Mouse (Mus musculus): ENCODE data around the gene Msrb3. TPM values are rescaled to one million over a fixed set of nuclear protein-coding genes. Genes with fewer than 3 reads are reported as not detected.

The Msrb3 gene
- polyA plus RNA-seq, 1 experiment from 2014 or later: 7.2 TPM

- H3K36me3 ChIP-seq: no peaks in the 10 kb centered on the region
- H3K27me3 ChIP-seq (ENCODE audit: low read depth, poor library complexity, severe bottlenecking): no peaks in the 10 kb centered on the region
- H3K27ac ChIP-seq: peak overlapping the region; percentile 94
- peak; percentile 84 for DNase-seq (ENCODE audit: low spot score)
- 6% methylated on average over 18 of the region's 18 CpGs for WGBS
- H3K4me3 ChIP-seq: peak overlapping the region; percentile 40
- no peaks in the 10 kb centered on the region for H3K9me3 ChIP-seq (replicated peaks)
- peaks cover 72% of the 10 kb centered on the region for H3K4me1 ChIP-seq
Measured at GRCm38 (mm10) chr10:120745138-120745856, 153.6 kb downstream of the Msrb3 start.

- no peaks in the 10 kb centered on the region for H3K27me3 ChIP-seq (ENCODE audit: low read depth, poor library complexity, severe bottlenecking)
- no peaks in the 10 kb centered on the region for H3K9me3 ChIP-seq (replicated peaks)
- WGBS: under 1% methylated on average over 15 of the region's 15 CpGs
- no peaks in the 10 kb centered on the region for H3K36me3 ChIP-seq
- peak overlapping the region; percentile 40 for H3K4me3 ChIP-seq
- DNase-seq (ENCODE audit: low spot score): peak; percentile 82
- peaks cover 68% of the 10 kb centered on the region for H3K4me1 ChIP-seq
- H3K27ac ChIP-seq: peak overlapping the region; percentile 94
Measured at GRCm38 (mm10) chr10:120744441-120745137, 154.3 kb downstream of the Msrb3 start.

- Histone ChIP-seq H3K27me3 (ENCODE audit: low read depth, poor library complexity, severe bottlenecking) (no peaks in the 10 kb centered on the region), H3K9me3 (replicated peaks) (no peaks in the 10 kb centered on the region), H3K36me3 (no peaks in the 10 kb centered on the region), H3K27ac (peak overlapping the region; percentile 79), H3K4me1 (peaks cover 23% of the 10 kb centered on the region), H3K4me3 (peak overlapping the region; percentile 36)
- 26% methylated on average over 14 of the region's 14 CpGs for WGBS
- DNase-seq (ENCODE audit: low spot score): peak; percentile 51
Measured at GRCm38 (mm10) chr10:120736508-120737069, 162.3 kb downstream of the Msrb3 start.

GRCm38 (mm10) chr10:120735722-120736507, 163.0 kb downstream of the Msrb3 start:
- Histone ChIP-seq H3K27me3 (ENCODE audit: low read depth, poor library complexity, severe bottlenecking) (no peaks in the 10 kb centered on the region), H3K9me3 (replicated peaks) (no peaks in the 10 kb centered on the region), H3K27ac (peak overlapping the region; percentile 79), H3K4me1 (peaks cover 18% of the 10 kb centered on the region), H3K36me3 (no peaks in the 10 kb centered on the region), H3K4me3 (peak overlapping the region; percentile 36)
- DNase-seq (ENCODE audit: low spot score): peak; percentile 58
- 7% methylated on average over 25 of the region's 25 CpGs for WGBS

- peaks cover 18% of the 10 kb centered on the region for H3K4me1 ChIP-seq
- no peaks in the 10 kb centered on the region for H3K36me3 ChIP-seq
- WGBS: 98% methylated on average over 2 of the region's 2 CpGs
- H3K27ac ChIP-seq: no peak overlapping the region
- no peak overlapping the region for H3K4me3 ChIP-seq
- no peak for DNase-seq (ENCODE audit: low spot score)
- H3K27me3 ChIP-seq (ENCODE audit: low read depth, poor library complexity, severe bottlenecking): no peaks in the 10 kb centered on the region
- H3K9me3 ChIP-seq (replicated peaks): no peaks in the 10 kb centered on the region
Measured at GRCm38 (mm10) chr10:120734364-120734763, 164.5 kb downstream of the Msrb3 start.

Other genes with a start within 250 kb of the Msrb3 start
- 2.5 and 3.5 TPM in 2 replicates for gene Lemd3, start 80.2 kb upstream of the Msrb3 start, polyA plus RNA-seq (2016; fragmentation: Nextera tagmentation; extraction: Ambion mirVana)
- gene Wif1, start 134.9 kb upstream of the Msrb3 start, polyA plus RNA-seq (2016; fragmentation: Nextera tagmentation; extraction: Ambion mirVana): 18.1 and 35.8 TPM in 2 replicates